Mouse (Mus musculus): ENCODE results near the gene Gng10.

DNA sequence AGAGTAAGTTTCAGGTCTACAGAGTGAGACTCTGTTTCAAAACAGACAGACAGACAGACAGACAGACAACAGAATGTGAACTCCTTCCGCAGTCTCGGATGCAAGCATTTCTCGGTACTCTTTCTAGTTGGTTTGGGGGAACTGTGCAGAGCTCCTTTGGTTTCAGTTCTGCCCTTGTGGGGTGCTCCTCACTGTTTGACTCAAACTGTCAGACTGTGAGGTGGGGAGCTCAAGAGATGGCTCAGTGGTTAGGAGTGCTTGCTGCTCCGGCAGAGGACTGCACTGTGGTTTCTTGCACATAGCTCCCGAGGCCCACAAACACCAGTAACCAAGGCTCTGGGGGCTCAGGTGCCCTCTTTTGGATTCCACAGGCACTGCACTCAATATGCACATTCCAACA lies 8.2 kb downstream of the Gng10 start:
- no peak for TF ChIP-seq POLR2A (IDR thresholded peaks at IDR 0.05; ENCODE audit: low read depth, low read length)
- TF ChIP-seq CTCF (IDR thresholded peaks at IDR 0.05; ENCODE audit: extremely low read depth, insufficient read depth, insufficient read length, insufficient replicate concordance), result no peak
